Comparison of ENCODE assay signal across 8 mouse cellular contexts in the genomic region with DNA sequence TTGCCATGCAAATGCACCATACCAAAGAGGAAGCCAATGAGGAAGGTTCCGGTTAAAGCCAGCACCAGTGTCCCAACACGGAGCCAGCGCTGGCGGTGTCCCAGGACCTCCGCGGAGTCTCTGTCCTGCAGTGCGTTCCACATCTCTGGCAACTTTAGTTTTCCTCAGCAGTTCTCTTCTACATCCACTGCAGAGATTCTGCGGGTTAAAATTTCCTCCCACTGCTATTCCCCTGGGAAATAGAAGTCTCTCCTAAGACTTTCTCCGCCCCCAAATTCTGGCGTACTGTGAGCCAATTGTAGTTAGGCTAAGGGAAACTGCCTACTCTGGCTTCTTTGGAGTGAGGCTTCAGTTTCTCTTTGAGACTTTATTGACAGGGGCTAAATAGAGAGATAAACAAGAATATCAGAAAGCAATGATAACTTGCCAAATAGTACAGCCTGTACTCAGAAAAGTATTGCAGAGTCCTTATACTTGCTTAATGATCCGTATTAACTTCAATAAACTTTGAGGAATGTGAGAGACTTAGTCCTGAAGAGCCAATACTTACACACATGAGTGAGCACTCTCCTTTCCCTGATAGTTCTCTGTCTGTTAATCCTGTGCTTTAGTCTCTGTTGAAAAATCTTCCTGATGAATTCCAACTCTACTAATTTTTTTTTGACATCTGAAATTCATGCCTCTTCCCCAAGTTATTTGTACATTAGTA. TPM values are rescaled to one million over a fixed set of nuclear protein-coding genes. Genes with fewer than 3 reads are reported as not detected.
A peak's percentile ranks its signal among the peaks of the same experiment; 100 is the strongest.
DNase-seq lines count a peak whose midpoint lies in the region; ATAC-seq and TF ChIP-seq lines count a peak whose summit lies in the region.
"Had no signal": no experiment of that assay in that cellular context is flagged by ENCODE, and none has a peak within 500 bp of the region (broad histone marks: within the 10 kb centered on the region; RNA-seq: fewer than 3 reads in every experiment).

A gene (minus strand): TSS at position 327 of the 709 bp plus-strand sequence.

- peak; percentile 27 for DNase-seq in ES-CJ7 (ENCODE audit: low read depth, low spot score)
- peak; percentile 73 for DNase-seq in brain, embryonic 14.5 days (ENCODE audit: low read depth)
- peak; percentile 69 for DNase-seq in forebrain, embryonic 14.5 days (ENCODE audit: low spot score)
- DNase-seq in kidney, adult 9 months: peak; percentile 76
- no peak for DNase-seq in limb, embryonic 11.5 days (ENCODE audit: low spot score)
- DNase-seq in right cerebral cortex, postnatal 25 days: peak; percentile 6
- DNase-seq in spleen, adult 18-20 months: no peak

- H3K36me3 ChIP-seq in forebrain, embryonic 14.5 days (ENCODE audit: control insufficient read depth, insufficient read depth, low read length): no peaks in the 10 kb centered on the region
- H3K36me3 ChIP-seq in limb, embryonic 11.5 days (ENCODE audit: control insufficient read depth, insufficient read depth, low read length): no peaks in the 10 kb centered on the region

- H3K9me3 ChIP-seq in forebrain, embryonic 14.5 days (replicated peaks; ENCODE audit: control insufficient read depth, low read length): no peaks in the 10 kb centered on the region
- H3K9me3 ChIP-seq in limb, embryonic 11.5 days (ENCODE audit: control insufficient read depth, low read length): no peaks in the 10 kb centered on the region

- H3K27ac ChIP-seq in forebrain, embryonic 14.5 days (ENCODE audit: low read depth, low read length): no peak within 1 kb of the TSS
- H3K27ac ChIP-seq in limb, embryonic 11.5 days (replicated peaks; ENCODE audit: low read depth, low read length): no peak within 1 kb of the TSS

- peaks cover 5% of the 10 kb centered on the region; the same call in 1 of the 2 replicates for H3K4me1 ChIP-seq in forebrain, embryonic 14.5 days (ENCODE audit: control insufficient read depth, insufficient read depth, low read length)
- H3K4me1 ChIP-seq in limb, embryonic 11.5 days (ENCODE audit: control insufficient read depth, insufficient read depth, low read length): no peaks in the 10 kb centered on the region

- no peaks in the 10 kb centered on the region for H3K27me3 ChIP-seq in forebrain, embryonic 14.5 days (replicated peaks; ENCODE audit: control insufficient read depth, insufficient read depth, low read length)
- no peaks in the 10 kb centered on the region for H3K27me3 ChIP-seq in limb, embryonic 11.5 days (ENCODE audit: control insufficient read depth, insufficient read depth, low read length)

- H3K4me3 ChIP-seq in forebrain, embryonic 14.5 days (ENCODE audit: low read depth, low read length): peak within 1 kb of the TSS; percentile 8; the same call in 1 of the 2 replicates
- H3K4me3 ChIP-seq in limb, embryonic 11.5 days (ENCODE audit: low read depth, low read length): no peak within 1 kb of the TSS
- H3K4me3 ChIP-seq: myocyte had no signal

- ATAC-seq in forebrain, embryonic 14.5 days: peak; percentile 77
- no peak for ATAC-seq in limb, embryonic 11.5 days (ENCODE audit: insufficient number of reproducible peaks, low FRiP score, low TSS enrichment, low read depth)

- no peak for TF ChIP-seq CTCF in brain, embryonic 14.5 days (IDR thresholded peaks at IDR 0.05; ENCODE audit: borderline replicate concordance, extremely low read depth, insufficient read depth, insufficient read length)

- peak within 1 kb of the TSS; percentile 42 for H3K4me2 ChIP-seq in forebrain, embryonic 14.5 days (ENCODE audit: low read length)
- peak within 1 kb of the TSS; percentile 20; the same call in 1 of the 2 replicates for H3K4me2 ChIP-seq in limb, embryonic 11.5 days (ENCODE audit: low read depth, severe bottlenecking)

- TF ChIP-seq POLR2A in brain, embryonic 14.5 days (IDR thresholded peaks at IDR 0.05; ENCODE audit: borderline replicate concordance, extremely low read depth, insufficient read depth, insufficient read length, poor library complexity, severe bottlenecking): no peak

- WGBS in forebrain, embryonic 14.5 days: 7% methylated on average over 11 of the region's 11 CpGs
- WGBS in limb, embryonic 11.5 days: 7% methylated on average over 11 of the region's 11 CpGs

- H3K9ac ChIP-seq in forebrain, embryonic 14.5 days (ENCODE audit: low read length): no peak within 1 kb of the TSS
- no peak within 1 kb of the TSS for H3K9ac ChIP-seq in limb, embryonic 11.5 days (ENCODE audit: low read length)

RNA-seq across cellular contexts. Expression of the gene that starts here (rescaled TPM):
- 0.29 and 0.34 TPM in 2 replicates for polyA plus RNA-seq in brain, embryonic 14.5 days (2012; rRNA removed)
- 0.29 and 0.33 TPM in 2 replicates for polyA plus RNA-seq in forebrain, embryonic 14.5 days (2014; fragmentation: Nextera tagmentation; extraction: Ambion mirVana)
- 0.06 TPM in 1 of 2 replicates, not detected in the other for polyA plus RNA-seq in limb, embryonic 11.5 days (2014; fragmentation: Nextera tagmentation; extraction: Ambion mirVana)
- polyA plus RNA-seq: myocyte had no signal

Comparison
In these comparisons a context has a peak if more than half of its experiments do, and no peak if none do; other contexts are left out.
1. Peak in DNase-seq in brain, embryonic 14.5 days; RNA of the gene not detected or under 1 TPM.
2. Peak in DNase-seq, ATAC-seq, H3K4me3 ChIP-seq and H3K4me2 ChIP-seq in forebrain, embryonic 14.5 days; RNA of the gene not detected or under 1 TPM.
3. DNase-seq: peak in ES-CJ7 (single experiment), kidney, adult 9 months (single experiment) and right cerebral cortex, postnatal 25 days (single experiment); none in limb, embryonic 11.5 days (single experiment) and spleen, adult 18-20 months (0 of 2).